Mouse (Mus musculus) adrenal gland (tissue): ENCODE measurements around the gene Pex16.
"Not testable (repeated sequence)": the region's sequence is repeated elsewhere in the genome, so short reads cannot be mapped to it uniquely, and the experiment has no call there.

Source experiments
- intact Hi-C: fragments of 180-260 bp; cut with DNase I; formaldehyde crosslinking; loops from one replicate; pipeline ENCODE4 v1.15.1; 2025

The Pex16 gene

GRCm38 (mm10) chr2:92386821-92387570 is 12.5 kb downstream of the Pex16 start:
- intact Hi-C loops, result no loop called here

- intact Hi-C loops, result no loop called here
These were observed 13.2 kb downstream of the Pex16 start for GRCm38 (mm10) chr2:92387646-92388045.

GRCm38 (mm10) chr2:92388081-92388517 is 13.6 kb downstream of the Pex16 start:
- intact Hi-C loops, result no loop called here

GRCm38 (mm10) chr2:92388891-92389641 is 14.6 kb downstream of the Pex16 start:
- intact Hi-C loops, result no loop called here

- intact Hi-C loops, result no loop called here
These were observed 15.2 kb downstream of the Pex16 start for GRCm38 (mm10) chr2:92389645-92390044.

GRCm38 (mm10) chr2:92390206-92390930 is 15.9 kb downstream of the Pex16 start:
- intact Hi-C loops, result no loop called here

GRCm38 (mm10) chr2:92391116-92391515 is 16.6 kb downstream of the Pex16 start:
- intact Hi-C loops, result no loop called here

GRCm38 (mm10) chr2:92391703-92392317 is 17.3 kb downstream of the Pex16 start:
- intact Hi-C loops, result no loop called here

GRCm38 (mm10) chr2:92392318-92393264 is 18.1 kb downstream of the Pex16 start:
- intact Hi-C loops, result no loop called here

- intact Hi-C loops, result no loop called here
These were observed 21.1 kb downstream of the Pex16 start for GRCm38 (mm10) chr2:92395535-92395934.

- intact Hi-C loops, result no loop called here
These were observed 23.0 kb downstream of the Pex16 start for GRCm38 (mm10) chr2:92397436-92397835.

GRCm38 (mm10) chr2:92399877-92400276 is 25.4 kb downstream of the Pex16 start:
- intact Hi-C loops, result not testable (repeated sequence)

- intact Hi-C loops, result no loop called here
These were observed 26.2 kb downstream of the Pex16 start for GRCm38 (mm10) chr2:92400682-92401081.

- intact Hi-C loops, result no loop called here
These were observed 26.6 kb downstream of the Pex16 start, which contains the start of gene Mapk8ip1 for GRCm38 (mm10) chr2:92401091-92401561. Gene Mapk8ip1, minus strand, starts transcription at chr2:92401263.

- intact Hi-C loops, result no loop called here
These were observed 28.3 kb downstream of the Pex16 start for GRCm38 (mm10) chr2:92402591-92403326.

- intact Hi-C loops, result no loop called here
These were observed 29.4 kb downstream of the Pex16 start for GRCm38 (mm10) chr2:92403776-92404319.

- intact Hi-C loops, result no loop called here
These were observed 30.3 kb downstream of the Pex16 start for GRCm38 (mm10) chr2:92404737-92405136.

- intact Hi-C loops, result no loop called here
These were observed 31.2 kb downstream of the Pex16 start for GRCm38 (mm10) chr2:92405687-92406086.
